Mouse (Mus musculus) effector memory CD4-positive, alpha-beta T cell, adult 7 months (primary cell): Measurements from ENCODE around the gene 2810004N23Rik. TPM values are rescaled to one million over a fixed set of nuclear protein-coding genes. Genes with fewer than 3 reads are reported as not detected.

Experiments used
- polyA plus RNA-seq: library from polyadenylated mRNA; unstranded; fragments of 100-300 nt; shearing (Covaris generic); gene quantifications from one replicate; pipeline ENCODE4 v1.2.1, GENCODE M21; 2017

Gene 2810004N23Rik
- polyA plus RNA-seq: 15.1 TPM

GRCm38 (mm10) chr8:124862321-124863162, at the start of gene 2810004N23Rik, which contains the start of gene Gnpat:
TSS of gene 2810004N23Rik (minus strand) at chr8:124863120.
TSS of gene Gnpat (plus strand) at chr8:124863033.

GRCm38 (mm10) chr8:124897386-124898250, 34.7 kb upstream of the 2810004N23Rik start, which contains the start of the genes Exoc8 and Sprtn:
TSS of gene Exoc8 (minus strand) at chr8:124897705.
TSS of gene Sprtn (plus strand) at chr8:124897886.

GRCm38 (mm10) chr8:124792708-124793107, 70.2 kb downstream of the 2810004N23Rik start, which contains the start of gene Trim67:
TSS of gene Trim67 (plus strand) at chr8:124793092.

Other genes with a start within 250 kb of the 2810004N23Rik start
- 4.1 TPM for gene 2310022B05Rik, start 199.8 kb downstream of the 2810004N23Rik start, polyA plus RNA-seq
- 56.5 TPM for gene Ttc13, start 141.1 kb downstream of the 2810004N23Rik start, polyA plus RNA-seq
- 19.9 TPM for gene Arv1, start 141.0 kb downstream of the 2810004N23Rik start, polyA plus RNA-seq
- gene Fam89a, start 111.3 kb downstream of the 2810004N23Rik start, polyA plus RNA-seq: 1.1 TPM
- 0.12 TPM for gene Trim67, start 70.0 kb downstream of the 2810004N23Rik start, polyA plus RNA-seq
- 48.2 TPM for gene Gnpat, start 87 bp downstream of the 2810004N23Rik start, polyA plus RNA-seq
- gene Exoc8, start 34.6 kb upstream of the 2810004N23Rik start, polyA plus RNA-seq: 5.1 TPM
- gene Sprtn, start 34.8 kb upstream of the 2810004N23Rik start, polyA plus RNA-seq: 5.7 TPM
- gene Egln1, start 86.2 kb upstream of the 2810004N23Rik start, polyA plus RNA-seq: 42.7 TPM
- 75.2 TPM for gene Tsnax, start 149.9 kb upstream of the 2810004N23Rik start, polyA plus RNA-seq
- gene Disc1, start 191.1 kb upstream of the 2810004N23Rik start, polyA plus RNA-seq: 6.8 TPM